Mouse (Mus musculus): ENCODE results near the gene Ccdc65. TPM values are rescaled to one million over a fixed set of nuclear protein-coding genes. Genes with fewer than 3 reads are reported as not detected.

Ccdc65 gene
- 0.33 and 0.62 TPM in 2 replicates for polyA plus RNA-seq (2016; fragmentation: Nextera tagmentation; extraction: Ambion mirVana)

DNA sequence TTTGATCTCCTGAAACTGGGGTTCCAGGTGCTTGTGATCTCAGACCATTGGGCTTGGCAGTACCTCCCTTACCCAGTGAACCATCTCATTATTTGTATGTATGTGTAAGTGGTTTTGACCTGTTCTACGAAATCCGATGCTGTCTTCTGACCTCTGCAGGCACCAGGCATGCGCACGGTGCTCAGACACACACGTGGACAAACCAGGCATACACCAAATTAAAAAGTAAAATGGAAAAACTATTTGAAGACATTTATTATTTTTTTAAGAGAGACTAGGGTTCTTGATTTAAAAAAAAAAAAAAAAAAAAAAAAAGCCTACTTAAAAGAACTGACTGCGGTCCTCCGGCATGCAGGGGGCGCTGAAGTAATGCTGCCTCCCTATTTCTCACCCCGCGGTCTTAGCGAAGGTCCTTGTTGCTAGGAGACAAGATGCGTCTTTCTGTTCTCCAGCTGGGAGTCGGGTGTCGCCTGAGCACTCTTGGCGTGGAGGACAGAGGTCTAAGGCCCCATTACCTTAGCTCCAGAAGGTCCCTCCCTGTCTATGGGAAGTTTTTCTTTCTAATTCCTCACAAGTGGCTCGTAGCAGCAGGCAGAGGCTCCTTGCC is at the start of gene Ccdc65:
Gene Ccdc65 (plus strand): TSS at position 442 of the 607 bp plus-strand sequence.
- Histone ChIP-seq H3K4me1 (replicated peaks) (peaks cover 3% of the 10 kb centered on the region; the same call in 1 of the 2 replicates), H3K9me3 (replicated peaks) (no peaks in the 10 kb centered on the region), H3K27ac (ENCODE audit: poor library complexity, severe bottlenecking) (no peak within 1 kb of the TSS), H3K36me3 (no peaks in the 10 kb centered on the region), H3K27me3 (replicated peaks) (peaks cover 51% of the 10 kb centered on the region), H3K4me2 (peak within 1 kb of the TSS; percentile 63), H3K4me3 (peak within 1 kb of the TSS; percentile 43), H3K9ac (0 out of 2 replicates have a peak within 1 kb of the TSS, but pooled peaks have one; percentile 7)
- ATAC-seq (ENCODE audit: insufficient number of reproducible peaks, low FRiP score): no peak
- WGBS: 19% methylated on average over 16 of the region's 16 CpGs

DNA sequence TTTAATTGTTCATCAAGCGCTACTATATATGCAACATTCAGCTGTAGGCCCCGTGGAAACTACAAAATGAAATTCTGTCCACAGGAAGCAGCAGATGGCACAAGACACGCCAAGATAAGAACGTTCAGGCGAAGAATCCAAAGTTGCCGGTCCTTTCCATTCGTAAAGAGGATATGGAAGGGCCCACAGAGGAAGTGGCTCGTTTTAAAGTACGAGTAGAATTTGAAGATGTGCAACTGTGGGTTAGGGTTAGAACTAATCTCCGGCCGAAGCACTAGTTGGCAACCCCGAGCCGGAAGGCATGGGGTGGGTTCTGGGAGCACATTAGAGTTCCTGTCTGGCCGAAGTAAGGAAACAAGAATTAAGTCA is 45.8 kb upstream of the Ccdc65 start:
- peak overlapping the region; percentile 86 for H3K4me3 ChIP-seq
- peak overlapping the region; percentile 84 for H3K27ac ChIP-seq (ENCODE audit: poor library complexity, severe bottlenecking)
- H3K4me1 ChIP-seq (replicated peaks): peaks cover 8% of the 10 kb centered on the region; the same call in 1 of the 2 replicates
- H3K9ac ChIP-seq: peak overlapping the region; percentile 96
- no peaks in the 10 kb centered on the region for H3K9me3 ChIP-seq (replicated peaks)
- ATAC-seq (ENCODE audit: insufficient number of reproducible peaks, low FRiP score): peak; percentile 5; the same call in 1 of the 2 replicates
- WGBS: 1% methylated on average over 14 of the region's 14 CpGs
- peak overlapping the region; percentile 87 for H3K4me2 ChIP-seq
- no peaks in the 10 kb centered on the region for H3K27me3 ChIP-seq (replicated peaks)
- H3K36me3 ChIP-seq: peaks cover 33% of the 10 kb centered on the region

- peak within 1 kb of the TSS; percentile 96 for H3K9ac ChIP-seq
- H3K27ac ChIP-seq (ENCODE audit: poor library complexity, severe bottlenecking): peak within 1 kb of the TSS; percentile 84
- peak within 1 kb of the TSS; percentile 87 for H3K4me2 ChIP-seq
- WGBS: 5% methylated on average over 48 of the region's 48 CpGs
- H3K4me1 ChIP-seq (replicated peaks): peaks cover 8% of the 10 kb centered on the region; the same call in 1 of the 2 replicates
- peak within 1 kb of the TSS; percentile 86 for H3K4me3 ChIP-seq
- no peaks in the 10 kb centered on the region for H3K27me3 ChIP-seq (replicated peaks)
- peak; percentile 96 for ATAC-seq (ENCODE audit: insufficient number of reproducible peaks, low FRiP score)
- H3K36me3 ChIP-seq: peaks cover 26% of the 10 kb centered on the region
- no peaks in the 10 kb centered on the region; the same call in 1 of the 2 replicates for H3K9me3 ChIP-seq (replicated peaks)
These were observed 45.2 kb upstream of the Ccdc65 start, which contains the start of gene Ddx23 for GRCm38 (mm10) chr15:98662567-98663545. Gene Ddx23 (minus strand): TSS chr15:98662894.

DNA sequence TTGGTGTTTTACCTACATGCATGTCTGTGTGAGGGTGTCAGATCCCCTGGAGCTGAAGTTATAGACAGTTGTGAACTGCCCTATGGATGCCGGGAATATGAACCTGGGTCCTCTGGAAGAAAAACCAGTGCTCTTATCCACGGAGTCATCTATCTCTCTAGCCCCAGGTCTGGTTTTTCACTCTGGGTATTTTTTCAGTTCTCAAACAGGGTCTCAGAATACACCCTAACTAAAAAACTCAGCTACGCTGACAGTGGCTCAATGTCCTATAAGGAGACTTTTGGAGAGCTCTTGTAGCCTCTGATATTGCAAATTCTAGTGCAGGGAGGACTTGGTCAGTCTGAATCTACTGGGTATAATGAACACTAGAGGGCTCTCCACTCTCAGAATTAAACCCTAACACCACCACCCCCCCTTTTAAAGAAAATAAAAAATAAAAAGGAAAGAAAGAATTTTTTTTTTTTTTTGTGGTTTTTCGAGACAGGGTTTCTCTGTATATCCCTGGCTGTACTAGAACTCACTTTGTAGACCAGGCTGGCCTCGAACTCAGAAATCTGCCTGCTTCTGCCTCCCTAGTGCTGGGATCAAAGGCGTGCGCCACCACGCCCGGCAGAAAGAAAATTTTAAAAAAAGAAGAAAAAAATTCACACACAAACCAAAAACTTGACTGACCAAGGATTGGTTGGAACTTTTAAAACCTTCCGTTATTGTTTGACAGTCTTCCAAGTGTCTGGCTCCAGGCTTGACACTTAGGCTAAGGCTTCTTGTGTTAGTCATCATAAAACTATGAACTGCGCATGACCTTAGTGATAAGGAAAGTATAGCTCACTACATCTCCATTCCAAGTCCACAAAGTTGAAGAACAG is 43.7 kb upstream of the Ccdc65 start:
- H3K4me2 ChIP-seq: no peak overlapping the region
- peaks cover 8% of the 10 kb centered on the region; the same call in 1 of the 2 replicates for H3K4me1 ChIP-seq (replicated peaks)
- H3K27me3 ChIP-seq (replicated peaks): no peaks in the 10 kb centered on the region
- no peaks in the 10 kb centered on the region; the same call in 1 of the 2 replicates for H3K9me3 ChIP-seq (replicated peaks)
- peaks cover 13% of the 10 kb centered on the region; the same call in 1 of the 2 replicates for H3K36me3 ChIP-seq
- no peak overlapping the region for H3K27ac ChIP-seq (ENCODE audit: poor library complexity, severe bottlenecking)
- ATAC-seq (ENCODE audit: insufficient number of reproducible peaks, low FRiP score): no peak
- no peak overlapping the region for H3K4me3 ChIP-seq
- 73% methylated on average over 11 of the region's 11 CpGs for WGBS
- no peak overlapping the region for H3K9ac ChIP-seq

DNA sequence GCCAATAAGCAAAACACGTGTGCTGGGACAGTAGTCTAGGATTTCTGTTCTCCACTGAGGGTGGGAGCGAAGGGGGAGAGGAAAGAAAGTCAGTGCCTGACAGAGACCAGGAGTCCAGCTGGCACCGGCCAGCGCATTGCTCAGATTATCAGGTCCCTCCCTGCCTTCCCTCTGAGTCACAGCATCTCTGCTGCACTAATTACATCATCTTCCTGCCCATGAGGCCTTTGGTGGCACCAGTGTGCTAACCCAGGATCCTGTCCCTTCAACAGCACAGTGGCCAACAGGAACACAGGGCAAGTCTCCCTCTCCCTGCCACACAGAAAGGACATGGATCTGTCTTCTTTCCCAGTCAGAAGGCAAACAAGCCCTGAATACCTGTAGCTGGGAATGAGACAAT is 35.4 kb upstream of the Ccdc65 start:
- Histone ChIP-seq H3K9ac (no peak overlapping the region), H3K36me3 (no peaks in the 10 kb centered on the region), H3K27ac (ENCODE audit: poor library complexity, severe bottlenecking) (0 out of 2 replicates have a peak overlapping the region, but pooled peaks have one; percentile 29), H3K4me3 (no peak overlapping the region), H3K9me3 (replicated peaks) (no peaks in the 10 kb centered on the region; the same call in 1 of the 2 replicates), H3K4me2 (no peak overlapping the region), H3K4me1 (replicated peaks) (peaks cover 41% of the 10 kb centered on the region), H3K27me3 (replicated peaks) (peaks cover 31% of the 10 kb centered on the region)
- 20% methylated on average over 4 of the region's 4 CpGs for whole genome bisulfite sequencing
- peak; percentile 60 for ATAC-seq (ENCODE audit: insufficient number of reproducible peaks, low FRiP score)

DNA sequence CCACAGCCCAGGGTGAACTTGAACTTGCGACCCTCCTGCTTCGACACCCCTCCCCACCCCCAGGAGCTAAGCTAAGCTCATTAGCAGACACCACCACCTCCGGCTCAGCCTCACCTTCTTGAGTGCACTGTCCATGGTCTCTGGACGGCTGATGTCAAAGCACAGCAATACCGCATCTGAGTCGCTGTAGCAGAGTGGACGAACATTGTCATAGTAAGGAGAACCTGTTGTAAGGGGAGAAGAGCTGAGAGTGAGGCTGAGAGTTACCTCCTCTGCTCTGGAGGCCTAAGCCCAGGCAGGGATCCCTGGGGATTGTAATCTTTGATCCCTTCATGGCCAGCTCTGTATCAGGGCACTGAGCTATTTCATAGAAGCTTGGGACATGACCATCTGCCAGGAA is 34.3 kb upstream of the Ccdc65 start:
- 72% methylated on average over 7 of the region's 7 CpGs for WGBS
- Histone ChIP-seq H3K27me3 (replicated peaks) (peaks cover 33% of the 10 kb centered on the region), H3K36me3 (no peaks in the 10 kb centered on the region), H3K9me3 (replicated peaks) (no peaks in the 10 kb centered on the region), H3K4me2 (no peak overlapping the region), H3K27ac (ENCODE audit: poor library complexity, severe bottlenecking) (no peak overlapping the region), H3K4me3 (no peak overlapping the region), H3K4me1 (replicated peaks) (peaks cover 42% of the 10 kb centered on the region), H3K9ac (no peak overlapping the region)
- no peak for ATAC-seq (ENCODE audit: insufficient number of reproducible peaks, low FRiP score)

GRCm38 (mm10) chr15:98674284-98674993 is 33.6 kb upstream of the Ccdc65 start:
- no peak overlapping the region for H3K27ac ChIP-seq (ENCODE audit: poor library complexity, severe bottlenecking)
- no peaks in the 10 kb centered on the region for H3K9me3 ChIP-seq (replicated peaks)
- 41% methylated on average over 7 of the region's 7 CpGs for WGBS
- H3K4me2 ChIP-seq: peak overlapping the region; percentile 98; the same call in 1 of the 2 replicates
- peaks cover 42% of the 10 kb centered on the region for H3K4me1 ChIP-seq (replicated peaks)
- H3K4me3 ChIP-seq: no peak overlapping the region
- H3K27me3 ChIP-seq (replicated peaks): peaks cover 40% of the 10 kb centered on the region
- ATAC-seq (ENCODE audit: insufficient number of reproducible peaks, low FRiP score): no peak
- H3K9ac ChIP-seq: 0 out of 2 replicates have a peak overlapping the region, but pooled peaks have one; percentile 29
- no peaks in the 10 kb centered on the region for H3K36me3 ChIP-seq

DNA sequence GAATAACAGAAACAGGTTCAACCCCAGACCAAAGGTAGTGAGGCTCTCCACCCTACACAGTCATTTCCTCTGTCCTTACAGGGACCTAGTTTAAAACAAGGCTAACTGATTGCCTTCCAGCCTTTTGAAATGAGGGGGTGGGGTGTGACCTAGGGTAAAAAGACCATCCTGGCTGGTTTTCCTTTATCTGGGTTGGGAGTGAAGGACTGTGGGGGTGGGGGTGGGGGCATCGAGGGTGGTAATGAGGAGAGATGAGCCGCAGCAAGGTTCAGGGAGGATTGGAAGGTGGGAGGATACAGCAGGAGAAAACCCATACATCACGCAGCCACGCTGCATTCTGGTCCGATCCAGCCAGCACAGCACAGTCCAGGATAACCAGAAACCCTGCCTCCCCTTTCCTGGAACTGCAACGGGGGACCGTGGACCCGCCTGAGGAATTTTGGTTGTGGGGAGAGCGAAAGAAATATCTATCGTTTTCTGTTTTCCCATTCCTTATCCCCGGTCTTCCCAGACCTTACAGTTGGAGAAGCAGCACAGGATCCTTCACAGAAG is 32.9 kb upstream of the Ccdc65 start:
- Histone ChIP-seq H3K9ac (0 out of 2 replicates have a peak overlapping the region, but pooled peaks have one; percentile 29), H3K4me1 (replicated peaks) (peaks cover 42% of the 10 kb centered on the region), H3K27ac (ENCODE audit: poor library complexity, severe bottlenecking) (no peak overlapping the region), H3K4me3 (0 out of 2 replicates have a peak overlapping the region, but pooled peaks have one; percentile 2), H3K27me3 (replicated peaks) (peaks cover 42% of the 10 kb centered on the region), H3K36me3 (no peaks in the 10 kb centered on the region), H3K4me2 (peak overlapping the region; percentile 98), H3K9me3 (replicated peaks) (no peaks in the 10 kb centered on the region)
- ATAC-seq (ENCODE audit: insufficient number of reproducible peaks, low FRiP score): no peak
- 27% methylated on average over 11 of the region's 11 CpGs for WGBS

DNA sequence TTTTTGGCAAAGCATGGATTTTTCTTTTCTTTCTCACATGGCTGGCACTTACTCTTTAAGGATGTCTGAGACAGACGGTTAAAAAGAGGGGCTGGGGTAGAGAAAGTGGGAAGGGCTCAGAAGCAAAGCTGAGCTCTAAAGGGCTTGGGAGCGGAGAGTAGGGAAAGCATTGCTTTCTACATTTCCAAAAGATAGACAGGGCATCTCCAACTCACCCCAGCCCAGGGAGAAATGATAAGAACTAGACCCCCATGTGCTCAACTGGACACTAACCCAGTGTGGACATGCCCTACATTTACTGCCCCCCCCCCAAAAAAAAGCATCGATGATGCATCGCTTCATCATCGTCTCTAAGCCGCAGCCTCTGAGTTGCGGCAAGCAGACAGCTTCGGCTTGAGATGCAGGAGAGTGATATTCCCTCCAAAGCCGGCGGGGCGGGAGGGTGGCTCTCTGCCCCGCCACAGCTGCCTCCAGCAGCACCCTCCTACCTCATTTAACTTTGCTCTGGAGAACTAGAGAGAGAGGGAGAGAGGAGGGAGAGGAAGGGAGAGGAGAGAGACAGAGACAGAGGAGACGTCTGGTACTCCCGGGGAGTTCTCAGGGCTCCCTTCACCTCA is 32.3 kb upstream of the Ccdc65 start:
- peak overlapping the region; percentile 51 for H3K4me3 ChIP-seq
- peak overlapping the region; percentile 98 for H3K4me2 ChIP-seq
- no peak overlapping the region for H3K27ac ChIP-seq (ENCODE audit: poor library complexity, severe bottlenecking)
- ATAC-seq (ENCODE audit: insufficient number of reproducible peaks, low FRiP score): no peak
- H3K9me3 ChIP-seq (replicated peaks): no peaks in the 10 kb centered on the region
- no peaks in the 10 kb centered on the region for H3K36me3 ChIP-seq
- peak overlapping the region; percentile 68 for H3K9ac ChIP-seq
- 10% methylated on average over 14 of the region's 14 CpGs for WGBS
- peaks cover 42% of the 10 kb centered on the region for H3K27me3 ChIP-seq (replicated peaks)
- peaks cover 42% of the 10 kb centered on the region for H3K4me1 ChIP-seq (replicated peaks)

Measured in heart, embryonic 12.5 days (tissue).